Mouse (Mus musculus): ENCODE measurements around the gene Olfr710. TPM values are rescaled to one million over a fixed set of nuclear protein-coding genes. Genes with fewer than 3 reads are reported as not detected.

The Olfr710 gene
- polyA plus RNA-seq, 1 experiment from 2014 or later, result not detected

Other genes starting within 250 kb of the Olfr710 start
- not detected in 2 replicates for gene Olfr695, start 231.9 kb downstream of the Olfr710 start, polyA plus RNA-seq (2014; fragmentation: Nextera tagmentation; extraction: Ambion mirVana)
- not detected in 2 replicates for gene Olfr697, start 205.9 kb downstream of the Olfr710 start, polyA plus RNA-seq (2014; fragmentation: Nextera tagmentation; extraction: Ambion mirVana)
- gene Olfr698, start 192.9 kb downstream of the Olfr710 start, polyA plus RNA-seq (2014; fragmentation: Nextera tagmentation; extraction: Ambion mirVana), result not detected in 2 replicates
- gene Olfr699, start 155.1 kb downstream of the Olfr710 start, polyA plus RNA-seq (2014; fragmentation: Nextera tagmentation; extraction: Ambion mirVana), result not detected in 2 replicates
- not detected in 2 replicates for gene Olfr700, start 139.5 kb downstream of the Olfr710 start, polyA plus RNA-seq (2014; fragmentation: Nextera tagmentation; extraction: Ambion mirVana)
- not detected in 2 replicates for gene Olfr701, start 134.2 kb downstream of the Olfr710 start, polyA plus RNA-seq (2014; fragmentation: Nextera tagmentation; extraction: Ambion mirVana)
- gene Olfr702, start 114.4 kb downstream of the Olfr710 start, polyA plus RNA-seq (2014; fragmentation: Nextera tagmentation; extraction: Ambion mirVana), result not detected in 2 replicates
- gene Olfr703, start 105.0 kb downstream of the Olfr710 start, polyA plus RNA-seq (2014; fragmentation: Nextera tagmentation; extraction: Ambion mirVana), result not detected in 2 replicates
- gene Olfr704, start 85.1 kb downstream of the Olfr710 start, polyA plus RNA-seq (2014; fragmentation: Nextera tagmentation; extraction: Ambion mirVana), result not detected in 2 replicates
- not detected in 2 replicates for gene Olfr705, start 71.4 kb downstream of the Olfr710 start, polyA plus RNA-seq (2014; fragmentation: Nextera tagmentation; extraction: Ambion mirVana)
- gene Olfr706, start 60.1 kb downstream of the Olfr710 start, polyA plus RNA-seq (2014; fragmentation: Nextera tagmentation; extraction: Ambion mirVana), result not detected in 2 replicates
- gene Olfr707, start 47.1 kb downstream of the Olfr710 start, polyA plus RNA-seq (2014; fragmentation: Nextera tagmentation; extraction: Ambion mirVana), result not detected in 2 replicates
- not detected in 2 replicates for gene Olfr1532-ps1, start 40.3 kb downstream of the Olfr710 start, polyA plus RNA-seq (2014; fragmentation: Nextera tagmentation; extraction: Ambion mirVana)
- gene Olfr709-ps1, start 16.1 kb downstream of the Olfr710 start, polyA plus RNA-seq (2014; fragmentation: Nextera tagmentation; extraction: Ambion mirVana), result not detected in 2 replicates
- not detected in 2 replicates for gene Olfr6, start 15.6 kb upstream of the Olfr710 start, polyA plus RNA-seq (2014; fragmentation: Nextera tagmentation; extraction: Ambion mirVana)
- gene Olfr711, start 27.1 kb upstream of the Olfr710 start, polyA plus RNA-seq (2014; fragmentation: Nextera tagmentation; extraction: Ambion mirVana), result not detected in 2 replicates
- gene Olfr2, start 57.8 kb upstream of the Olfr710 start, polyA plus RNA-seq (2014; fragmentation: Nextera tagmentation; extraction: Ambion mirVana), result not detected in 2 replicates
- not detected in 2 replicates for gene Olfr713, start 82.9 kb upstream of the Olfr710 start, polyA plus RNA-seq (2014; fragmentation: Nextera tagmentation; extraction: Ambion mirVana)
- gene Olfr714, start 122.7 kb upstream of the Olfr710 start, polyA plus RNA-seq (2014; fragmentation: Nextera tagmentation; extraction: Ambion mirVana), result not detected in 2 replicates
- not detected in 2 replicates for gene Olfr17, start 144.9 kb upstream of the Olfr710 start, polyA plus RNA-seq (2014; fragmentation: Nextera tagmentation; extraction: Ambion mirVana)
- not detected in 2 replicates for gene Olfr715b, start 162.1 kb upstream of the Olfr710 start, polyA plus RNA-seq (2014; fragmentation: Nextera tagmentation; extraction: Ambion mirVana)
- gene Olfr715, start 182.8 kb upstream of the Olfr710 start, polyA plus RNA-seq (2014; fragmentation: Nextera tagmentation; extraction: Ambion mirVana), result not detected in 2 replicates
- not detected in 2 replicates for gene Olfr716, start 190.0 kb upstream of the Olfr710 start, polyA plus RNA-seq (2014; fragmentation: Nextera tagmentation; extraction: Ambion mirVana)
- gene Nlrp14, start 218.7 kb upstream of the Olfr710 start, polyA plus RNA-seq (2014; fragmentation: Nextera tagmentation; extraction: Ambion mirVana), result not detected in 2 replicates